Comparison of ENCODE assay signal across 10 mouse cellular contexts in the genomic region with DNA sequence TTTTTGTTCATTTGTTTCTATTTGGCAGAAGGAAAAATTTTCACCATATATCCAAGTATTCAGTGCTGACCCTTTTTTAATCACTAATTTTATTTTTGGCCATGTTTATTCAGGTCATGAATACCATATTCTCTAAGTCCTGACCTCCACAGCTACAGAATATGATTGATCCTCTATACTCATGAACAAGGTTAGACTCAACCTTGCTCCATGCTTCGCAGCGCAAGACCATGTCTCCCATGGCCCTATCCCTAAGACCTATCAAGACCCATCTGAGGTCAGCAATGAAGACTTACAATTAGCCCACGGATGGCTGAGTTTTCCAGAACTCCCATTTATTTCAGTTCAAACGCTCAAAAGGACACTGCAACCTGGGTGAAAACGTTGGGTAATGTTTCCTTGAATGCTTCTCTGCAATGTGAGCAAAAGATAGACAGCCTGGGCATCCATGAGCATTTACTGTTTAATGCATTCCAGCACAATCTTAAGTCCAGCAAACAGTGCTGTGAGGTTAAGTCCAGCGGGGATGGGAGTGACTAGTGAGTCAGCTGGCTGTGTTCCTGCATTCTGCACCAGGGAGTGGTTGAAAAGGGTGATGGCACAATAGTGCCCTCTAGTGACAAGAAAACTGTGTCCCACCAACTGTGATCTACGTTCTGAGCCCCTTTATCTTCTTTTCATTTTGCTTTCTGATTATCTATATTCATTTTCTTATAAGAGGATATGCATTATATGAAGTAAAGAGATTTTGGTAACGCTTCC.
DNase-seq lines count a peak whose midpoint lies in the region; ATAC-seq and TF ChIP-seq lines count a peak whose summit lies in the region.
"Had no signal": no experiment of that assay in that cellular context is flagged by ENCODE, and none has a peak within 500 bp of the region (broad histone marks: within the 10 kb centered on the region; RNA-seq: fewer than 3 reads in every experiment).

No protein-coding gene starts in this region.

- no peaks in the 10 kb centered on the region for H3K4me1 ChIP-seq in forebrain, embryonic 16.5 days (replicated peaks; ENCODE audit: control insufficient read depth, insufficient read depth, low read length)
- no peaks in the 10 kb centered on the region for H3K4me1 ChIP-seq in kidney, embryonic 16.5 days (ENCODE audit: insufficient read depth, low read length)
- H3K4me1 ChIP-seq in liver, embryonic 14.5 days (replicated peaks; ENCODE audit: control insufficient read depth in 2 of 2, insufficient read depth in 2 of 2, low read length in 1 of 2): no peaks in the 10 kb centered on the region
- H3K4me1 ChIP-seq: embryonic facial prominence, embryonic 15.5 days had no signal

- no peak overlapping the region for H3K4me3 ChIP-seq in forebrain, embryonic 16.5 days (replicated peaks; ENCODE audit: low read length)
- no peak overlapping the region for H3K4me3 ChIP-seq in kidney, embryonic 16.5 days (ENCODE audit: low read length)
- H3K4me3 ChIP-seq in liver, embryonic 14.5 days (ENCODE audit: insufficient read depth in 1 of 2, low read depth in 2 of 2, low read length in 2 of 2): no peak overlapping the region
- H3K4me3 ChIP-seq: embryonic facial prominence, embryonic 15.5 days had no signal

- peak; percentile 66 for DNase-seq in right cerebral cortex, adult 18-20 months
- DNase-seq in right cerebral cortex, postnatal 25 days: no peak
- DNase-seq in c-Kit-positive CD71-positive TER-119-negative erythroid progenitor cells, embryonic 14.5 days (ENCODE audit: low read depth): peak; percentile 5
- no peak for DNase-seq in liver, embryonic 14.5 days (ENCODE audit: low read depth in 3 of 3, low spot score in 3 of 3)
- peak; percentile 40 to 56 for DNase-seq in right cerebral cortex, postnatal 10 days (ENCODE audit: low spot score in 2 of 2)
- no peak for DNase-seq in thymus, postnatal 36 days

- no peaks in the 10 kb centered on the region for H3K27me3 ChIP-seq in forebrain, embryonic 16.5 days (replicated peaks; ENCODE audit: control insufficient read depth, insufficient read depth, low read length)
- H3K27me3 ChIP-seq in kidney, embryonic 16.5 days (ENCODE audit: insufficient read depth, low read length): no peaks in the 10 kb centered on the region
- no peaks in the 10 kb centered on the region for H3K27me3 ChIP-seq in liver, embryonic 14.5 days (ENCODE audit: control insufficient read depth, insufficient read depth, low read length)
- H3K27me3 ChIP-seq: embryonic facial prominence, embryonic 15.5 days had no signal

- peak; percentile 47 for TF ChIP-seq CTCF in liver, embryonic 14.5 days (IDR thresholded peaks at IDR 0.05; ENCODE audit: low read depth)

- TF ChIP-seq EP300 in liver, embryonic 14.5 days (IDR thresholded peaks at IDR 0.05; ENCODE audit: low read depth): no peak

- H3K36me3 ChIP-seq in forebrain, embryonic 16.5 days (ENCODE audit: control insufficient read depth, insufficient read depth): no peaks in the 10 kb centered on the region
- no peaks in the 10 kb centered on the region for H3K36me3 ChIP-seq in kidney, embryonic 16.5 days (ENCODE audit: insufficient read depth, low read length)
- no peaks in the 10 kb centered on the region for H3K36me3 ChIP-seq in liver, embryonic 14.5 days (replicated peaks; ENCODE audit: control insufficient read depth, insufficient read depth, low read depth)
- H3K36me3 ChIP-seq: embryonic facial prominence, embryonic 15.5 days had no signal

- WGBS in forebrain, embryonic 16.5 days: 50% methylated on average over 8 of the region's 8 CpGs
- 47% methylated on average over 8 of the region's 8 CpGs for WGBS in kidney, embryonic 16.5 days
- WGBS in liver, embryonic 14.5 days (ENCODE audit: insufficient replicate concordance): 35% methylated on average over 8 of the region's 8 CpGs

- H3K4me2 ChIP-seq in forebrain, embryonic 16.5 days (ENCODE audit: low read length): no peak overlapping the region
- H3K4me2 ChIP-seq in kidney, embryonic 16.5 days (replicated peaks; ENCODE audit: low read depth, low read length): no peak overlapping the region
- H3K4me2 ChIP-seq in liver, embryonic 14.5 days (ENCODE audit: low read depth): no peak overlapping the region
- H3K4me2 ChIP-seq: embryonic facial prominence, embryonic 15.5 days had no signal

- H3K9ac ChIP-seq in forebrain, embryonic 16.5 days (replicated peaks; ENCODE audit: low read depth, low read length): no peak overlapping the region
- no peak overlapping the region for H3K9ac ChIP-seq in kidney, embryonic 16.5 days (replicated peaks; ENCODE audit: low read length)
- no peak overlapping the region for H3K9ac ChIP-seq in liver, embryonic 14.5 days (replicated peaks)
- H3K9ac ChIP-seq: embryonic facial prominence, embryonic 15.5 days had no signal

- ATAC-seq in forebrain, embryonic 16.5 days: peak; percentile 55; the same call in 1 of the 2 replicates
- peak; percentile 71; the same call in 1 of the 2 replicates for ATAC-seq in kidney, embryonic 16.5 days (ENCODE audit: low FRiP score, low TSS enrichment)
- ATAC-seq in liver, embryonic 14.5 days (ENCODE audit: insufficient read depth): no peak

- no peaks in the 10 kb centered on the region for H3K9me3 ChIP-seq in forebrain, embryonic 16.5 days (ENCODE audit: control insufficient read depth, low read length)
- no peaks in the 10 kb centered on the region for H3K9me3 ChIP-seq in kidney, embryonic 16.5 days (ENCODE audit: low read length)
- no peaks in the 10 kb centered on the region for H3K9me3 ChIP-seq in liver, embryonic 14.5 days (ENCODE audit: control insufficient read depth, low read length)
- H3K9me3 ChIP-seq: embryonic facial prominence, embryonic 15.5 days had no signal

- no peak overlapping the region for H3K27ac ChIP-seq in forebrain, embryonic 16.5 days (ENCODE audit: low read length)
- H3K27ac ChIP-seq in kidney, embryonic 16.5 days (ENCODE audit: low read length): no peak overlapping the region
- H3K27ac ChIP-seq in liver, embryonic 14.5 days: no peak overlapping the region
- H3K27ac ChIP-seq: embryonic facial prominence, embryonic 15.5 days; macrophage had no signal

Comparison
In these comparisons a context has a peak if more than half of its experiments do, and no peak if none do; other contexts are left out.
1. DNase-seq: peak in right cerebral cortex, adult 18-20 months (single experiment), c-Kit-positive CD71-positive TER-119-negative erythroid progenitor cells, embryonic 14.5 days (single experiment) and right cerebral cortex, postnatal 10 days (2 of 2); none in right cerebral cortex, postnatal 25 days (single experiment), liver, embryonic 14.5 days (0 of 3) and thymus, postnatal 36 days (0 of 2).